Mouse (Mus musculus): ENCODE data around the gene Ddx55.

Gene Ddx55

DNA sequence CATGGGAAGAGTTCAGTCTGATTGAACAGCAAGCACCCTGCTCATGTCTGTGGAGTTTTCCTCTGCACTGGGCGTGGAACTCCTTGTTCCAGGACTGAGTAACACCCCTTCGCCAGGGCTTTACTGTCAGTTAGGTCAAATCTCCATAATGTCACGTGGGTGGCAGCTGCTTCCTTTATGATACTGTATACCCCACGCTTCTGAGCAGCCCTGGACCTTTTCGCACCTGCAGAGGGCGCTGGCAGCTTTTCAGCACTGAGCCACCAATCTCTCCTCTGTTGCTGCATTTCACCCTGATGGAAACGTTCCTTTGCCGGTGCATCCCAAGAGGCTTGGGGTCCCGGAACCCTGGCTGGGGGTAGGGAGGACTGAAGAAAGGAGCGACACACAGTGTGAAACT, 58.3 kb downstream of the Ddx55 start:
- no peak for DNase-seq (ENCODE audit: low spot score in 2 of 2)

DNA sequence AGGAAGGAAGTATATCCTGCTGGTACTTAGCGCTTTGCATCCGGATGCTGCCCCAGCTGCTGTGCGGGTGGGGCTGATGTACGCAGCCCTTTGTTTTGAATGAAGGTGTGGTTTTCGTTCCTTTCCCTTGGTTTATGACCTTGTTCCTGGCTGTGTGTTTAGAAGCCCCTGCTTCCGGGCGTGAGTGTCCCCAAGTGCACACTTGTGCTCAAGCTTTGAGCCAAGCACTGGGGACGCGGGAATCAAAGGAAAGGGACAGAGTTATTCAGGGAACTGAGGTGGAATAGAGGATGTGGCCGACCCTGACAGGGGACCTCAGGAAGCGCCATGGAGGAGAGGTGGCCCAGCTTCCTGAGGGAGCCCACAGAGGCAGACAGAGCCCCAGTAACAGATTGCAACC, 62.0 kb downstream of the Ddx55 start:
- no peak for DNase-seq (ENCODE audit: low spot score in 2 of 2)

DNA sequence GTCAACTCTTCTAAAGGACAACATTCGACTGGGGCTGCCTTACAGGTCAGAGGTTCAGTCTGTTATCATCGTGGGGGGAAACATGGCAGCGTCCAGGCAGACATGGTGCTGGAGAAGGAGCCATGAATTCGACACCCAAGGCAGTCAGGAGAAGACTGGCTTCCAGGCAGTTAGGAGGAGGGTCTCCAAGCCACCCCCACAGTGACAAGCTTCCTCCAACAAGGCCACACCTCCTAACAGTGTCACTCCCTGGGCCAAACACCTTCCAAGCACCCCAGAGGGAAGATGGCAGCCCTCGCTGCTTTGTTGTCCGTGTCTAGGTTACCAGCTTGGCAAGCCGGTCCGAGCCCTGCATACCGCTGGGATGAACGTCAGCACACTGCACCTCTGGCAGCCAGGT, 66.0 kb downstream of the Ddx55 start:
- DNase-seq (ENCODE audit: low spot score in 2 of 2) = no peak

All from right cerebral cortex, adult 2 months (tissue).